Mouse (Mus musculus) CD4-positive helper T cell, adult 2 months (primary cell): ENCODE measurements around the gene Slc35g1.

Experiments used
- DNase-seq: peaks from one replicate; pipeline ENCODE4 v3.0.0-alpha.2; 2012; ENCODE audit warnings: low read depth, missing footprints, low spot score

Slc35g1 gene

DNA sequence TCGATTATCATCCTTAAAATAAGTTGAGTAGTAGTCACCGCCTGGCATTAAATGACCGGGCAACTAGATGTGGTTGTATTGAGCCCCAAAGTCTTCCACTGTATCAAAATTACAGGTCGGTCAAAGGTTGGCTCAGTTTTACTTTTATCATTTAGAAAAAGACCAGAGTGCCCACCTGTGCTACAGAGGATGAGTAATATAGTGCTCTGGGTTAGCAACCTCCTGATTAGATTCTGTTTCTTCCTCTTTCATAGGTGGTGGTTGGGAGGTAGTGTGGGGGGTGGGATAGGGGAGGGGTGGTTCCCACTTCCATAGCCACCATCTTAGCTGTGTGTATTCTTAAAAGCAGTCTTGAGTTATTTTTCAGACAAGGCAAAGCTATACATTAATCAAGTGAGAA lies 7.9 kb upstream of the Slc35g1 start:
- DNase-seq, result no peak

DNA sequence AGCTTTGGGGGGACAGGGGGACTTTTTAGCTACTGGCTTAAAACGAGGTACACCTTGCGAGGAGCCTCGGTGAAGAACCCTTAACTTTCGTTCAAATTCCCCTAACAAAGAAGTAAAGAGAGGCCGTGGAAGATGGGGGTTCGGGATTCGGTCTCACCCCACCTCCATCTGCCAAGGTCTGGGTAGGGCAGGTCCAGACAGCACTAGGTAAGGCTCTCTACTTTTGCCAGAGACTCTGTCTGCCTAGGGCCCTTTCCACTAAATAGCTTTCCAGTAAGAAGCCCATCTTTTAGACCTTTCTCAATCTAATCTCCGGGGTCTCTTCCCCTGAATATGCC lies 822 bp downstream of the Slc35g1 start:
- DNase-seq, result peak; percentile 10

- DNase-seq, result no peak
Measured at GRCm38 (mm10) chr19:38397004-38397403, 1.2 kb downstream of the Slc35g1 start.

DNA sequence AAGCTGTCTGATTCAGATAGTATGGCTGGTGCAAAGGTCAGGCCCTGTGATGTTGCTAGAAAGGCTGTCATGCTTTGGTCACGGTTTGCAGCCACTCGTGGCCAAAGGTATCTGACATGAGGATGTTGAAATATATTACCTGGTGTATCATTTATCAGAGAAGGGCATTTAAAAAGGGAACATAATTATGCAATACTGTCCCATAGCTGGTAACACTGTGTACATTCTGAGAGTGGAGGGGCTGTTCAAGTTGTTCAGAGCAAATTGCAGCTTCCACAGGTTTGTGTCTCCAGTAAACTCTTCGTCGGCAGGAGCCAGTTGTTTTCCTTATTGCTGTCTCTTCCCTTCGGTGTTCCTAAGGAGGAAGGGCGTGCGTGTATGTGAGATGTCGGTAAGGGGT lies 3.2 kb downstream of the Slc35g1 start:
- no peak for DNase-seq

DNA sequence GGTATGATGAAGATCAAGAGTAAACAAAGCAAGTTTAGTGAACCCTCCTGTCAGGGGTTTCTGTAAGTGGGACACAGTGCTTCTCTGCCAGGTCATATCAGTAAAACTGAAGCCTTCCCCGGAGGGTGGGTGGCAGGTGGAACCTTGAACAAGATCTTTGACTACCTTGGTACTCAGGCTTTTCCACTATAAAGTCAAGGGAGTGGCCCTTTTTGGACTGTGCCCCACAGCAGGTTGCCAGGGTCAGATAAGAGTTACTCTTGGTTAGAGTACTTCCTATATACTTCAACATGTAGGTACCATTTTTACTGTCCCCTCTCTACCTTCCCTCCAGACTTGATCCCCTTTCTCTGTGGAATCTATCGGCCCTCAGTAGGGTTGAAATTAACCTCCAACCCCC lies 5.1 kb downstream of the Slc35g1 start:
- DNase-seq, result no peak

GRCm38 (mm10) chr19:38401416-38401815 lies 5.6 kb downstream of the Slc35g1 start:
- DNase-seq, result peak; percentile 60

DNA sequence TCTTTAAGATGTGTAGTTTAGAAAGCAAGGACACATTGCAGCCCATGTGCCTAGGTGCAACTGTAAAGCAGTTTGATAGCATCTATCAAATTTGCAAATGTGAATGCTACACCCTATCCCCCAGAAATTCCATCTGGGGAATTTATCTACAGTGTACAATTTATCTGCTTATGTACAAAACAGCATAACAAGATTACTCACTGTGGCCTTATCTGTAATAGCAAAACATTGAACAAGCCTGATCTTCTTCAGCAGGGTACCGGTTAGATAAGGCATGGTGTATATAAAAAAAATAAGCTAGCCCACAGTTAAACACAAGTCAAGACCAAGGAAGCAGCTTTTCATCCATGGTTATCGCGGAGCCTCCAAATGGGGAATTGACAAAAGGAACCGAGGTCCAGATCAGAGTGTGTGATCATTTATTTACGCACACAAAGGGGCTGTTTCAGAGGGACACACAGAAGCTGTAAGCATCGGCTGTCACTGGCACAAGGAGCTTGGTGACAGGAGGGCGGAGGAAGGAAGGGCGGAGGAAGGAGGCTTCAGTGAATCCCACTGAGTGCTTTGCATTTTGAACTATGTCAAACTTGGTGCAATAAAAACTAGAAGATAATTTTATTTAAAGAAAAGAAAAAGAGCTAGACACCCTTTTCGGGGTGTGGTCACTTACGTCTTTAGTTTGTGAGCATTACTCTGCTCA lies 14.7 kb downstream of the Slc35g1 start:
- no peak for DNase-seq

- DNase-seq, result no peak
Measured at GRCm38 (mm10) chr19:38413861-38414260, 18.1 kb downstream of the Slc35g1 start.

DNA sequence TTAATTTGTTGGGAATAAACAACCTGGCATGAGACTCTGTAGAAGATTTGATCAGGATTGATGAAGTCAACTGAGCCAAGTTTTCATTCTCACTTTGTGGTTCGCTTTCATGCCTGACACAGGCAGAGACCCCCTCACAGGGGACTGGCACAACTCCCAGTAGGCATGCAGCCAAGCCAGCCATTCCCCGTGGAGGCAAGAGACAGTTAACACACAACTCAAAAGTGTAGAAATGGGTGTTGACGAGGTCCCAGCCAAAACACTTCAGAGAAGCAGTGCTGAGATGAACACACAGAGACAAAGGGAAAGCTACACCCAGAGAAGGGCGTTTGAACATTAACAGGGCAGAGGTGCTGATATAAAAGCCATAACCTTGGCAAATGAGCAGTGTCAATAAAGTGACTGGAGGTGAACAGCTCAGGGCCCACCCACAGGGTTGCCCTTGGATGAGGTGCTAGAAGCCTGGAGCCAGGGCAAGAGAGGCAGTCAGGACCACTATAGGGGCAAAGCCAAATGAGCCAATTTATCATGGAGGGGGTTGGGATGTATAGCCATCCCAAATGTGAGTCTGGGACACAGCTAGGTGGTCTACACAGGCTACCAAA lies 23.1 kb downstream of the Slc35g1 start:
- DNase-seq, result no peak

- no peak for DNase-seq
Measured at GRCm38 (mm10) chr19:38420751-38421295, 25.0 kb downstream of the Slc35g1 start.

- no peak for DNase-seq
Measured at GRCm38 (mm10) chr19:38421436-38421835, 25.7 kb downstream of the Slc35g1 start.

GRCm38 (mm10) chr19:38422926-38423325 lies 27.1 kb downstream of the Slc35g1 start:
- no peak for DNase-seq

GRCm38 (mm10) chr19:38423884-38424283 lies 28.1 kb downstream of the Slc35g1 start:
- no peak for DNase-seq

DNA sequence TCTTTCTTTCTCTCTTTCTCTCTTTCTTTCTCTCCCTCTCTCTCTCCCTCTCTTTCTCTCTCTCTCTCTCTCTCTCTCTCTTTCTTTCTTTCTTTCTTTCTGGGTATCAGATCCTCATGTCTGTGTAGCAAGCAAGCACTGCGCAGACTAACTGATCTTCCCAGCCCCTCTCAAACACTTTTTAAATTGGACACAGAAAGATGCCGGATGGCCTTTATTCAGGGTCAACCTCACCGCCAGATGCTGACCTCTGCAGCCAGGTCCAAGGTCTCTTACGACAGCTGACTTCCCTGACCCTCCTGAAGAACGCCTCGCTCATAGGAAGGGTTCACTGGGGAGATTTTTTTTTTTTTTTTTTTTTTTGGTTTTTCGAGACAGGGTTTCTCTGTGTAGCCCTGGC lies 28.8 kb downstream of the Slc35g1 start:
- no peak for DNase-seq

GRCm38 (mm10) chr19:38429269-38429668 lies 33.5 kb downstream of the Slc35g1 start:
- peak; percentile 36 for DNase-seq

DNA sequence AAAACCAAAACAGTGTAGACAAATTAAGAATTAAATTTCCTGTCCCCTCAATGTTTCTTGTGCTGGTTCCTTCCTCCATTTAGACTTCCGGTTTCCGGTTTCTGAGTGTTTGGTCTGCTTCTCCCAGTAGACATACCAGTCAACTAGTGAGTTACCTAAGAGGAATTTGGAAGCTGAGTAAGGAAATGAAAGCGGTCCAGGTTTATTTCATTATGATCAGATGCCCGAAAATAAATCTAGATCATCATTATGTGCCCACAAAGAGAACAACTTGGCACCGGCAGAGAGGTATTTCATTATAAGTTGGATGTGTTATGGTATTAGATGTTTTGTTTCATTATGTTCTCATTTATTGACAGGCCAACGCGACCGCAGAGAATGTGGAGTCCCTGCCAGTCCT lies 34.7 kb downstream of the Slc35g1 start:
- no peak for DNase-seq

GRCm38 (mm10) chr19:38431326-38431725 lies 35.5 kb downstream of the Slc35g1 start:
- DNase-seq, result no peak

DNA sequence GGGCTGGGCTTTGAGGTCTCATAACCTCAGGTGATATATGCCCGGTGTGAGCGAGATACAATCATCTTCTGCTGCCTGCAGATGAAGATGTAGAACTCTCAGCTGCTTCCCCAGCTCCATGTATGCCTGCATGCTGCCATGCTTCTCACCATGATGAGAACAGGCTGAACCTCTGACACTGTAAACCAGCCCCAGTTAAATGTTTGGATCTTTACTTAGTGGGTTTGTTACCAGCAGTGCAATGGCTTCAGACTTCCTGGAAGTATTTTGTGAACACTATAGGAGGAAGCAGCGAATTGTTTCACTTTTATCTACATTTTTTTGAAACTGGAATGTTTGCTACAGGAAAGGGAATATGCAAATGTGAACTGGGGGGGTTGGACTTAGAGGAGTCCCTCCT lies 36.2 kb downstream of the Slc35g1 start:
- DNase-seq, result no peak

GRCm38 (mm10) chr19:38433381-38433780 lies 37.6 kb downstream of the Slc35g1 start:
- no peak for DNase-seq

- DNase-seq, result no peak
Measured at GRCm38 (mm10) chr19:38435221-38435620, 39.4 kb downstream of the Slc35g1 start.

- DNase-seq, result no peak
Measured at GRCm38 (mm10) chr19:38441860-38442259, 46.1 kb downstream of the Slc35g1 start.

GRCm38 (mm10) chr19:38445758-38446157 lies 50.0 kb downstream of the Slc35g1 start:
- DNase-seq, result no peak
